Mouse (Mus musculus) kidney, adult 18-20 months (tissue): Measurements from ENCODE around the gene Atm.
A peak's percentile ranks its signal among the peaks of the same experiment; 100 is the strongest.

Source experiments
- DNase-seq: peaks from one replicate; pipeline ENCODE4 v3.0.0; 2021

Atm gene

GRCm38 (mm10) chr9:53408548-53408947 is 128.0 kb downstream of the Atm start:
- no peak for DNase-seq

GRCm38 (mm10) chr9:53404753-53405722 is 131.5 kb downstream of the Atm start:
- peak; percentile 67 for DNase-seq

GRCm38 (mm10) chr9:53404050-53404752 is 132.3 kb downstream of the Atm start:
- DNase-seq = no peak

- no peak for DNase-seq
Measured at GRCm38 (mm10) chr9:53402991-53403390, 133.5 kb downstream of the Atm start.

- peak; percentile 69 for DNase-seq
Measured at GRCm38 (mm10) chr9:53402291-53402711, 134.2 kb downstream of the Atm start, which contains the start of gene 4930550C14Rik. TSS of gene 4930550C14Rik (plus strand) at chr9:53402325.

- DNase-seq = no peak
Measured at GRCm38 (mm10) chr9:53401146-53401545, 135.4 kb downstream of the Atm start.

GRCm38 (mm10) chr9:53400696-53401095 is 135.8 kb downstream of the Atm start:
- no peak for DNase-seq

- DNase-seq = no peak
Measured at GRCm38 (mm10) chr9:53399537-53399936, 137.0 kb downstream of the Atm start.

GRCm38 (mm10) chr9:53398388-53398700 is 138.2 kb downstream of the Atm start:
- DNase-seq = peak; percentile 67

- DNase-seq = no peak
Measured at GRCm38 (mm10) chr9:53397685-53398387, 138.7 kb downstream of the Atm start.

GRCm38 (mm10) chr9:53390136-53390535 is 146.4 kb downstream of the Atm start:
- DNase-seq = no peak
